Mouse (Mus musculus): ENCODE results near the gene E030018B13Rik. TPM values are rescaled to one million over a fixed set of nuclear protein-coding genes. Genes with fewer than 3 reads are reported as not detected.
A peak's percentile ranks its signal among the peaks of the same experiment; 100 is the strongest.

Gene E030018B13Rik
- polyA plus RNA-seq, 1 experiment from 2014 or later, result not detected

- no peaks in the 10 kb centered on the region for H3K4me1 ChIP-seq (ENCODE audit: control insufficient read depth, insufficient read depth, low read depth, low read length)
- WGBS, result 82% methylated on average over 6 of the region's 6 CpGs
- no peaks in the 10 kb centered on the region for H3K27me3 ChIP-seq (replicated peaks; ENCODE audit: control insufficient read depth, insufficient read depth, low read length)
- H3K4me2 ChIP-seq (ENCODE audit: low read length), result no peak overlapping the region
- no peak for ATAC-seq
- H3K9ac ChIP-seq (ENCODE audit: low read depth, low read length), result no peak overlapping the region
- H3K9me3 ChIP-seq (ENCODE audit: control insufficient read depth, low read length), result no peaks in the 10 kb centered on the region
- H3K36me3 ChIP-seq (ENCODE audit: control insufficient read depth, insufficient read depth, low read length), result no peaks in the 10 kb centered on the region
- H3K27ac ChIP-seq (ENCODE audit: low read depth, low read length), result no peak overlapping the region
- no peak overlapping the region for H3K4me3 ChIP-seq (ENCODE audit: low read length)
Measured at GRCm38 (mm10) chr7:63964121-63964520, 47.5 kb downstream of the E030018B13Rik start.

GRCm38 (mm10) chr7:63965135-63965534, 48.5 kb downstream of the E030018B13Rik start:
- no peak overlapping the region for H3K9ac ChIP-seq (ENCODE audit: low read depth, low read length)
- no peaks in the 10 kb centered on the region for H3K36me3 ChIP-seq (ENCODE audit: control insufficient read depth, insufficient read depth, low read length)
- H3K4me1 ChIP-seq (ENCODE audit: control insufficient read depth, insufficient read depth, low read depth, low read length), result no peaks in the 10 kb centered on the region
- H3K4me3 ChIP-seq (ENCODE audit: low read length), result no peak overlapping the region
- H3K27ac ChIP-seq (ENCODE audit: low read depth, low read length), result peak overlapping the region; percentile 62; the same call in 1 of the 2 replicates
- no peak overlapping the region for H3K4me2 ChIP-seq (ENCODE audit: low read length)
- peak; percentile 96 for ATAC-seq
- H3K27me3 ChIP-seq (replicated peaks; ENCODE audit: control insufficient read depth, insufficient read depth, low read length), result no peaks in the 10 kb centered on the region
- WGBS, result 47% methylated on average over 2 of the region's 2 CpGs
- H3K9me3 ChIP-seq (ENCODE audit: control insufficient read depth, low read length), result no peaks in the 10 kb centered on the region

GRCm38 (mm10) chr7:63965635-63966418, 49.2 kb downstream of the E030018B13Rik start:
- H3K4me3 ChIP-seq (ENCODE audit: low read length), result no peak overlapping the region
- H3K36me3 ChIP-seq (ENCODE audit: control insufficient read depth, insufficient read depth, low read length), result no peaks in the 10 kb centered on the region
- ATAC-seq, result no peak
- H3K4me2 ChIP-seq (ENCODE audit: low read length), result no peak overlapping the region
- WGBS, result 77% methylated on average over 5 of the region's 5 CpGs
- H3K27ac ChIP-seq (ENCODE audit: low read depth, low read length), result peak overlapping the region; percentile 62
- H3K9ac ChIP-seq (ENCODE audit: low read depth, low read length), result no peak overlapping the region
- no peaks in the 10 kb centered on the region for H3K4me1 ChIP-seq (ENCODE audit: control insufficient read depth, insufficient read depth, low read depth, low read length)
- H3K27me3 ChIP-seq (replicated peaks; ENCODE audit: control insufficient read depth, insufficient read depth, low read length), result no peaks in the 10 kb centered on the region
- no peaks in the 10 kb centered on the region for H3K9me3 ChIP-seq (ENCODE audit: control insufficient read depth, low read length)

GRCm38 (mm10) chr7:63969941-63970340, 53.3 kb downstream of the E030018B13Rik start:
- Histone ChIP-seq H3K9me3 (ENCODE audit: control insufficient read depth, low read length) (no peaks in the 10 kb centered on the region), H3K36me3 (ENCODE audit: control insufficient read depth, insufficient read depth, low read length) (no peaks in the 10 kb centered on the region), H3K9ac (ENCODE audit: low read depth, low read length) (no peak overlapping the region), H3K4me3 (ENCODE audit: low read length) (no peak overlapping the region), H3K4me1 (ENCODE audit: control insufficient read depth, insufficient read depth, low read depth, low read length) (no peaks in the 10 kb centered on the region), H3K27me3 (replicated peaks; ENCODE audit: control insufficient read depth, insufficient read depth, low read length) (no peaks in the 10 kb centered on the region), H3K27ac (ENCODE audit: low read depth, low read length) (no peak overlapping the region), H3K4me2 (ENCODE audit: low read length) (no peak overlapping the region)
- 56% methylated on average over 3 of the region's 3 CpGs for WGBS
- ATAC-seq, result no peak

Other genes starting within 250 kb of the E030018B13Rik start
- gene Klf13, start 22.1 kb downstream of the E030018B13Rik start, polyA plus RNA-seq (2015; fragmentation: Nextera tagmentation; extraction: Ambion mirVana), result 22.1 and 23.9 TPM in 2 replicates
- gene Trpm1, start 237.0 kb downstream of the E030018B13Rik start, polyA plus RNA-seq (2015; fragmentation: Nextera tagmentation; extraction: Ambion mirVana), result 0.19 and 0.22 TPM in 2 replicates

Measured in hindbrain, embryonic 16.5 days (tissue).